Mouse (Mus musculus): Measurements from ENCODE around the gene Camta1.

GRCm38 (mm10) chr4:151401685-151402397, 459.8 kb downstream of the Camta1 start:
- TF ChIP-seq GATA1 (IDR thresholded peaks at IDR 0.05; ENCODE audit: low read length) (no peak), TAL1 (IDR thresholded peaks at IDR 0.05; ENCODE audit: low read length) (no peak)
